Comparison of ENCODE assay signal across 34 mouse cellular contexts in genomic region chr9:49143841-49144240, GRCm38 (mm10).
"Had no signal": no experiment of that assay in that cellular context is flagged by ENCODE, and none has a peak within 500 bp of the region (broad histone marks: within the 10 kb centered on the region; RNA-seq: fewer than 3 reads in every experiment).

No protein-coding gene starts in this region.

- H3K27ac ChIP-seq: heart, embryonic 10.5 days; heart, embryonic 13.5 days; heart, embryonic 15.5 days; hindbrain, embryonic 10.5 days; hindbrain, embryonic 13.5 days; hindbrain, embryonic 14.5 days; hindbrain, embryonic 15.5 days; hindbrain, postnatal 0 days; intestine, embryonic 15.5 days; kidney, embryonic 15.5 days; kidney, postnatal 0 days; layer of hippocampus, adult 2 months; left cerebral cortex, adult 2 months had no signal

- DNase-seq: heart, postnatal 14 days; heart, postnatal 36 days; heart, postnatal 4 days; kidney, adult 11 months; kidney, adult 18-20 months; kidney, adult 2 months; kidney, adult 8-10 months; kidney, adult 9 months; kidney, postnatal 10 days; kidney, postnatal 14 days; kidney, postnatal 25 days; kidney, postnatal 36 days; kidney, postnatal 4 days; layer of hippocampus, adult 9-11 months; layer of hippocampus, postnatal 36 days had no signal

- ATAC-seq: hindbrain, embryonic 16.5 days; hindbrain, postnatal 0 days; inflammation-experienced regulatory T-cells, adult 6 months; intestine, embryonic 15.5 days; intestine, embryonic 16.5 days; intestine, postnatal 0 days had no signal

- H3K36me3 ChIP-seq: heart, embryonic 10.5 days; heart, embryonic 12.5 days; heart, embryonic 13.5 days; heart, embryonic 15.5 days; hindbrain, embryonic 10.5 days; hindbrain, embryonic 13.5 days; hindbrain, embryonic 15.5 days; intestine, embryonic 15.5 days; kidney, embryonic 15.5 days had no signal

- H3K4me3 ChIP-seq: heart, embryonic 10.5 days; heart, embryonic 12.5 days; heart, embryonic 13.5 days; heart, embryonic 15.5 days; hindbrain, embryonic 10.5 days; hindbrain, embryonic 13.5 days; hindbrain, embryonic 15.5 days; intestine, embryonic 15.5 days; kidney, embryonic 15.5 days; layer of hippocampus, adult 2 months; left cerebral cortex, adult 2 months had no signal

- H3K27me3 ChIP-seq: heart, embryonic 12.5 days; heart, embryonic 13.5 days; heart, embryonic 15.5 days; hindbrain, embryonic 13.5 days; hindbrain, embryonic 15.5 days; intestine, embryonic 15.5 days; kidney, embryonic 15.5 days had no signal

- H3K4me2 ChIP-seq: heart, embryonic 11.5 days; heart, embryonic 12.5 days; heart, embryonic 13.5 days; heart, embryonic 15.5 days; hindbrain, embryonic 13.5 days; hindbrain, embryonic 14.5 days; hindbrain, embryonic 15.5 days; intestine, embryonic 15.5 days; kidney, embryonic 15.5 days had no signal

- H3K9me3 ChIP-seq: heart, embryonic 10.5 days; heart, embryonic 12.5 days; heart, embryonic 13.5 days; heart, embryonic 15.5 days; hindbrain, embryonic 10.5 days; hindbrain, embryonic 13.5 days; hindbrain, embryonic 15.5 days; intestine, embryonic 15.5 days; kidney, embryonic 15.5 days had no signal

- H3K9ac ChIP-seq: heart, embryonic 12.5 days; heart, embryonic 13.5 days; heart, embryonic 15.5 days; hindbrain, embryonic 13.5 days; hindbrain, embryonic 14.5 days; hindbrain, embryonic 15.5 days; intestine, embryonic 15.5 days; kidney, embryonic 15.5 days had no signal

- H3K4me1 ChIP-seq: heart, embryonic 10.5 days; heart, embryonic 12.5 days; heart, embryonic 13.5 days; heart, embryonic 15.5 days; hindbrain, embryonic 10.5 days; intestine, embryonic 15.5 days; kidney, embryonic 15.5 days had no signal
